ENCODE assay signal across 11 mouse cellular contexts in the genomic region with DNA sequence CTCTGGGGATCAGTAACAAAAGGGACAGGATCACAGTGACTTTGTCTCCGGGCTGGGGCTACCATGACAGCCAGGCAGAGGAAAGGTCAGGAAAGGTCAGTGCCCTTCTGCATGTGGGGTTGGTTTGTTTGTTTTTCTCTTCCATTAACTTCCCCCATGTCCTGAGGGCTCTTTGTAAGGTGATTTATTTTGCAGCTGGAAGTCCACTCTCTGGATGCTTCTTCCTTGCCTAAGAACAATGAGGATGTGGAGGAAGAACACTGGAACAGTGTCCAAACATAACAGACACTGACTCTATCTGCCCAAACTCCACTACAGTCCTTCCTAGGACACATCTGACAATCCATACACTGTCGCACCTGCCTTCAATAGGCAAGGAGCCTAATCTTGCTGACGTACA.
DNase-seq lines count a peak whose midpoint lies in the region; ATAC-seq and TF ChIP-seq lines count a peak whose summit lies in the region.
"Had no signal": no experiment of that assay in that cellular context is flagged by ENCODE, and none has a peak within 500 bp of the region (broad histone marks: within the 10 kb centered on the region; RNA-seq: fewer than 3 reads in every experiment).

No protein-coding gene starts in this region.

- no peak overlapping the region for H3K4me3 ChIP-seq in heart, embryonic 10.5 days
- no peak overlapping the region for H3K4me3 ChIP-seq in midbrain, embryonic 11.5 days (ENCODE audit: low read depth, low read length)
- H3K4me3 ChIP-seq in midbrain, embryonic 15.5 days: no peak overlapping the region
- H3K4me3 ChIP-seq in midbrain, postnatal 0 days (ENCODE audit: low read depth, low read length): no peak overlapping the region
- H3K4me3 ChIP-seq: embryonic facial prominence, embryonic 13.5 days had no signal

- intact Hi-C loops in heart, postnatal 36 days (cut with DNase I): loop anchor here (1.0 kb wide), 1 partner anchor 69 kb away; no protein-coding TSS in a partner anchor

- H3K4me2 ChIP-seq in midbrain, embryonic 11.5 days: no peak overlapping the region
- no peak overlapping the region for H3K4me2 ChIP-seq in midbrain, embryonic 15.5 days
- H3K4me2 ChIP-seq in midbrain, postnatal 0 days (ENCODE audit: low read depth, low read length, poor library complexity, severe bottlenecking): no peak overlapping the region
- H3K4me2 ChIP-seq: embryonic facial prominence, embryonic 13.5 days had no signal

- peak; percentile 40; the same call in 1 of the 2 replicates for ATAC-seq in midbrain, embryonic 11.5 days (ENCODE audit: low FRiP score)
- no peak for ATAC-seq in midbrain, embryonic 15.5 days (replicated peaks)
- ATAC-seq in midbrain, postnatal 0 days (ENCODE audit: low FRiP score): no peak
- ATAC-seq: forebrain, embryonic 14.5 days had no signal

- H3K27me3 ChIP-seq in heart, embryonic 10.5 days (ENCODE audit: insufficient read depth, poor library complexity, severe bottlenecking): no peaks in the 10 kb centered on the region
- no peaks in the 10 kb centered on the region for H3K27me3 ChIP-seq in midbrain, embryonic 11.5 days (ENCODE audit: control insufficient read depth, insufficient read depth, low read length)
- H3K27me3 ChIP-seq in midbrain, embryonic 15.5 days (replicated peaks): no peaks in the 10 kb centered on the region
- no peaks in the 10 kb centered on the region for H3K27me3 ChIP-seq in midbrain, postnatal 0 days (ENCODE audit: insufficient read depth, low read length)
- H3K27me3 ChIP-seq: embryonic facial prominence, embryonic 13.5 days had no signal

- DNase-seq in heart, embryonic 10.5 days (ENCODE audit: low spot score): no peak
- DNase-seq in heart, postnatal 36 days: no peak
- DNase-seq in midbrain, embryonic 11.5 days (ENCODE audit: low spot score, missing footprints): no peak
- peak; percentile 32 for DNase-seq in kidney, postnatal 10 days
- no peak for DNase-seq in urinary bladder, postnatal 25 days (ENCODE audit: low spot score)
- no peak for DNase-seq in midbrain, postnatal 0 days (ENCODE audit: low spot score)
- DNase-seq: adrenal gland, postnatal 25 days; cerebellum, adult 11 months had no signal

- 19% methylated on average over 3 of the region's 3 CpGs for WGBS in heart, embryonic 10.5 days
- WGBS in midbrain, embryonic 11.5 days: 25% methylated on average over 3 of the region's 3 CpGs
- WGBS in midbrain, embryonic 15.5 days: 35% methylated on average over 3 of the region's 3 CpGs
- WGBS in midbrain, postnatal 0 days: 33% methylated on average over 3 of the region's 3 CpGs

- H3K9me3 ChIP-seq in heart, embryonic 10.5 days: no peaks in the 10 kb centered on the region
- no peaks in the 10 kb centered on the region for H3K9me3 ChIP-seq in midbrain, embryonic 11.5 days (ENCODE audit: control insufficient read depth, low read length)
- H3K9me3 ChIP-seq in midbrain, embryonic 15.5 days: no peaks in the 10 kb centered on the region
- H3K9me3 ChIP-seq in midbrain, postnatal 0 days (ENCODE audit: low read length): no peaks in the 10 kb centered on the region
- H3K9me3 ChIP-seq: embryonic facial prominence, embryonic 13.5 days had no signal

- H3K4me1 ChIP-seq in heart, embryonic 10.5 days: peaks cover 12% of the 10 kb centered on the region; the same call in 1 of the 2 replicates
- H3K4me1 ChIP-seq in midbrain, embryonic 11.5 days (ENCODE audit: control insufficient read depth, insufficient read depth, low read length): peaks cover 4% of the 10 kb centered on the region; the same call in 1 of the 2 replicates
- H3K4me1 ChIP-seq in midbrain, embryonic 15.5 days: 0 out of 2 replicates have a peak, but pooled peaks cover 3% of the 10 kb centered on the region
- H3K4me1 ChIP-seq in midbrain, postnatal 0 days (ENCODE audit: insufficient read depth, low read length): no peaks in the 10 kb centered on the region
- H3K4me1 ChIP-seq: embryonic facial prominence, embryonic 13.5 days had no signal

- peak overlapping the region; percentile 22; the same call in 1 of the 2 replicates for H3K27ac ChIP-seq in heart, embryonic 10.5 days
- no peak overlapping the region for H3K27ac ChIP-seq in midbrain, embryonic 11.5 days (ENCODE audit: low read depth, low read length)
- H3K27ac ChIP-seq in midbrain, embryonic 15.5 days: no peak overlapping the region
- no peak overlapping the region for H3K27ac ChIP-seq in midbrain, postnatal 0 days (ENCODE audit: low read depth, low read length)
- H3K27ac ChIP-seq: embryonic facial prominence, embryonic 13.5 days had no signal

- TF ChIP-seq CTCF in midbrain, postnatal 0 days (IDR thresholded peaks at IDR 0.05): no peak

- no peak overlapping the region for H3K9ac ChIP-seq in midbrain, embryonic 11.5 days (ENCODE audit: low read length)
- no peak overlapping the region for H3K9ac ChIP-seq in midbrain, embryonic 15.5 days
- H3K9ac ChIP-seq in midbrain, postnatal 0 days (replicated peaks; ENCODE audit: low read length, poor library complexity, severe bottlenecking): no peak overlapping the region
- H3K9ac ChIP-seq: embryonic facial prominence, embryonic 13.5 days had no signal

- no peaks in the 10 kb centered on the region for H3K36me3 ChIP-seq in heart, embryonic 10.5 days
- H3K36me3 ChIP-seq in midbrain, embryonic 11.5 days (ENCODE audit: control insufficient read depth, insufficient read depth, low read length): no peaks in the 10 kb centered on the region
- H3K36me3 ChIP-seq in midbrain, embryonic 15.5 days (replicated peaks): no peaks in the 10 kb centered on the region
- H3K36me3 ChIP-seq in midbrain, postnatal 0 days (ENCODE audit: insufficient read depth, low read length): no peaks in the 10 kb centered on the region
- H3K36me3 ChIP-seq: embryonic facial prominence, embryonic 13.5 days had no signal
